Mouse (Mus musculus) testis, adult 2 months (tissue): Measurements from ENCODE around the gene Hoxa2. TPM values are rescaled to one million over a fixed set of nuclear protein-coding genes. Genes with fewer than 3 reads are reported as not detected.

Experiments used
- H3K27ac ChIP-seq: fragments of 200-500 bp; 2 replicates; pipeline ENCODE4 v1.5.1; 2012; ENCODE audit warnings: low read depth, low read length; ENCODE audit not compliant: control insufficient read depth, insufficient read depth
- H3K27me3 ChIP-seq: fragments of 200-500 bp; 2 replicates; pipeline ENCODE4 v1.6.1; 2012; ENCODE audit warnings: mild to moderate bottlenecking, low read length, moderate library complexity; ENCODE audit not compliant: control insufficient read depth, insufficient read depth
- H3K36me3 ChIP-seq: fragments of 200-500 bp; 2 replicates; pipeline ENCODE4 v1.6.1; 2012; ENCODE audit warnings: mild to moderate bottlenecking, low read length; ENCODE audit not compliant: control insufficient read depth, insufficient read depth
- H3K4me1 ChIP-seq: fragments of 200-500 bp; 2 replicates; pipeline ENCODE4 v1.6.1; 2012; ENCODE audit warnings: low read length; ENCODE audit not compliant: control insufficient read depth, insufficient read depth
- H3K4me3 ChIP-seq: fragments of 200-500 bp; 2 replicates; pipeline ENCODE4 v1.5.1; 2012; ENCODE audit warnings: low read depth, mild to moderate bottlenecking, low read length, moderate library complexity, mixed read lengths; ENCODE audit not compliant: control insufficient read depth
- CTCF ChIP-seq: fragments of 200-500 bp; IDR thresholded peaks from 2 replicates; pipeline ENCODE4 v1.5.1; 2012; ENCODE audit warnings: low read depth, mild to moderate bottlenecking, inconsistent platforms, low read length, moderate library complexity; ENCODE audit not compliant: control insufficient read depth, insufficient read depth, insufficient replicate concordance
- POLR2A ChIP-seq: fragments of 200-500 bp; IDR thresholded peaks from 2 replicates; pipeline ENCODE4 v1.6.1; 2012; ENCODE audit warnings: low read depth, mild to moderate bottlenecking, inconsistent platforms, low read length, moderate library complexity; ENCODE audit not compliant: control insufficient read depth
- polyA plus RNA-seq: library from polyadenylated mRNA; depleted of rRNA; stranded (reverse); fragments of >200 nt; gene quantifications from 2 replicates; pipeline ENCODE4 v1.2.3, GENCODE M21; 2012

Hoxa2 gene
- polyA plus RNA-seq, 1 experiment, result 0.07 TPM

DNA sequence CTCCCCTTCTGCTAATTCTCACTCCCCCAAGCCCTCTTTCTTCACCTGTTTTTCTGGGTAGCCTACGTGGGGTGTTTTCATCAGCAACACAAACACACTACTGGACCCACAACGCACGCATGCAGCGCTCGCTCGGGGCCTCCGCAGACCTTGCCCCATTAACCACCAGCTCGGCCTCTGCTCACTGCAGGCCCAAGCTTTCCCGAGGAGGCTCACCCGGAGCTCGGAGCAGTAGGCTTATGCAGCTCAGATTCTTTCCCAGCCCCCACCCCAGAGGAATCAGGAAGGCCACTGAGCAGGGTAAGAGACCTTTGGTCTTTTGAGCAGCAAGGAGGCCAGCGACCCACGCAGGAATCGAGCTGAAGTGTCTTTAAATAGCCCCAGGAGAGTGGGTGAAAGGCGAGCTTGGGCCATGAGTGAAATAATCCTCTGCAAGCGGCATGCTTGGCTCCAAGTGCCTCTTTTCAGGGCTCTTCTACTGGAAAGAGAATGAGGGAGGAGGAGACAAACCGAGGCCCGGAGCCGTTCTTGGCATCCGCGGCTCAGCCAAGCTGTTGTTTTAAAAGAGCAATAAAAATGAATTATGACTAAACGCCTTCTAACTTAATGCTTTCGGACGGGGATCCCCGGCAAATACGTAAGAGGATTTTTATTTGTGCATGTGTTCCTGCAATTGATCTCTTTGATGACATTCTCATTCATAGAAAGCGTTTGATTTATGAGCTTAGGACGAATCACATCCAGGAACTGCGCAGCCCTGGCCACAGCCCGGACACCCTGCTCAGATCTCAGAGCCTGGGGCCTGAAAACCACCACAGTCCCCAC lies 3.9 kb downstream of the Hoxa2 start:
- peaks cover 36% of the 10 kb centered on the region for H3K4me1 ChIP-seq
- no peak overlapping the region for H3K27ac ChIP-seq
- H3K36me3 ChIP-seq, result no peaks in the 10 kb centered on the region
- H3K27me3 ChIP-seq, result peaks cover 17% of the 10 kb centered on the region
- TF ChIP-seq CTCF (no peak), POLR2A (no peak)
- no peak overlapping the region for H3K4me3 ChIP-seq

DNA sequence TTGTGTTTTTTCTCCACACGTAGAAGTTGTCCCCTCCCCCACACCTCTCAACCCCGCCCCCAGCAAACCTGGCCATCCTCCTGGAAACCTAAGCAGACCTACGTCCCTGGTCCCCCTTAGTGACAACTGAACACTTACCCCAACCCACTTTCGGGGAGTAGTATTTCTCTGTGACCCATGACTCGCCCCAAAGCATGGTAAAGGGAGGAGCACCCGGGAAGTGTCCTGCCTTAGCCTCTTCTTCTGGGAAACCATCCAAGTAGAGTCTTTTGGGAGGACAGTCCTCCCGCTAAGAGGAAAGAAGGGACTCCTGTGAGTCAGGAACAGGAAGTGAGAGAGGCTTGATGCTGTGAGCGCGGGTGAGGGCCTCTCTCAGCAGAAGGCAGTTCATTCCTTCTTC lies 4.7 kb downstream of the Hoxa2 start:
- Histone ChIP-seq H3K27me3 (peaks cover 17% of the 10 kb centered on the region), H3K4me1 (peaks cover 36% of the 10 kb centered on the region), H3K4me3 (no peak overlapping the region), H3K36me3 (no peaks in the 10 kb centered on the region), H3K27ac (no peak overlapping the region)
- no peak for TF ChIP-seq POLR2A
- no peak for TF ChIP-seq CTCF

DNA sequence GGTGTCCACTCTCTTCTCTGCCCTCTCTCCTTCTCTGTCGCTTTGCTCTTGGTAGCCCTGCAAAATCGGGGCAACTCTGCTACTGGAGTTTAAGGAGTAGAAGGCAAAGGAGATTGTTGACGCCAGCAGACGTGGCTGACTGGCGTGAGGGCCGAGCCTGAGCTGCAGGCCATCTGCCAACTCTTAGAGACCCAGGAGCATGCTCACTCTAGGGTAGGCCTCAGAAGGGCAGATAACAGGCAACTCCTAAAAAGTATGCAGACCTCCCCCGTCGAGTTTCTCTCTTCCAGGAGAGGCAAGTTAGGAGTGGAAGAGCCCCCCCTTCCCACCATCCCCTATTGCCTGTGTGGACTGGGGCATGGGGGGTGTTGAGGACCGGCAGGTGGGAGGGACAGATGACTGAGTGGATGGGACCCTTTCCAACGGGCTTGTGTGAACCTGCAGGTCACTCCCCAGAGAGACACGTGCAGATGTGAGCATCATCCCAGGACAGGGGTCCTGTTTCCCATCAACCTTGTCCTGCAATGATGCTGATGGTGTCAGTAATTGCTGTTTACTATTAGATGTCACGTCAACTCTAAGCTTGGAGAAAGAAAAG lies 5.4 kb downstream of the Hoxa2 start:
- peaks cover 33% of the 10 kb centered on the region for H3K4me1 ChIP-seq
- H3K27me3 ChIP-seq, result peaks cover 13% of the 10 kb centered on the region; the same call in 1 of the 2 replicates
- H3K27ac ChIP-seq, result no peak overlapping the region
- no peak overlapping the region for H3K4me3 ChIP-seq
- H3K36me3 ChIP-seq, result no peaks in the 10 kb centered on the region
- TF ChIP-seq POLR2A, result no peak

DNA sequence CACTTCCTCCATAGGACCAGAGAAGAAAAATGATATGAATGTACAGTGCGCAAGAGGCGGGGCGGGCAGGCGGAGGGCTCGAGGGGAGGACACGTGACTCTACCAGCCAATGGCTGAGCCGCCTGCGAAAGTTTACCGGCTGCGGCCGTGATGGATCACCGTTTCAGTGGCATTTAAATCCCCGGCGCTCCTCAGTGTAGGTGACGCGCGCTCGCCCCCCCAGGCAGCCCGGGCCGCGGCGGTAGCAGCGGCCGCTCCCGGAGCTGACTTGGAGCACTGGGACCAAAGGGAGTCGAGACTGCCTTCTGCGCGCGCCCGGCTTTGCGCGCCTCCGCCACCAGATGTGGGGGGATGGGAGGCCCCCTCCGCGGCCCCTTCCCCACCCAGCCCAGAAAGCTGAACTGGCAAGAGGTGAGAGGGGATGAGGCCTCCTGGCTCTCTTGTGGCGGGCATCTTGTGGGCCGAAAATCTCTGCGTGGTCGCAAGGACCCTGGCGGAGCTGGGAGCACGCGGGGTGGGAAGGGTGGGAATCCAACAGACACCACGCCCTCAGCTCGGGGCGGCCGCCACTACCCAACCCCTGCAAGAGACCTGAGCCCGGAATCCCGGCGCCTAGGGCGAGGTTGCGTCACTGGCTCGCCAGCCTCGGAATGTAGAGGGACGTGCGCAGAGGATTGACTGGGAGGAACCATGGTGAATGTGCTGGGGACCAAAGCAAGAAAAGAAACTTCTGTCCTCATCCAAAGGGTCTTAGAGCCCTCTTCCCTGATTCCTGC lies 6.2 kb downstream of the Hoxa2 start, which contains the start of gene Hoxa1:
TSS of gene Hoxa1 (minus strand) at position 42 of the 776 bp plus-strand sequence.
- peak within 1 kb of the TSS; percentile 69 for H3K4me3 ChIP-seq
- peaks cover 7% of the 10 kb centered on the region; the same call in 1 of the 2 replicates for H3K27me3 ChIP-seq
- no peak within 1 kb of the TSS for H3K27ac ChIP-seq
- H3K4me1 ChIP-seq, result peaks cover 29% of the 10 kb centered on the region
- no peak for TF ChIP-seq POLR2A
- no peak for TF ChIP-seq CTCF
- H3K36me3 ChIP-seq, result no peaks in the 10 kb centered on the region

DNA sequence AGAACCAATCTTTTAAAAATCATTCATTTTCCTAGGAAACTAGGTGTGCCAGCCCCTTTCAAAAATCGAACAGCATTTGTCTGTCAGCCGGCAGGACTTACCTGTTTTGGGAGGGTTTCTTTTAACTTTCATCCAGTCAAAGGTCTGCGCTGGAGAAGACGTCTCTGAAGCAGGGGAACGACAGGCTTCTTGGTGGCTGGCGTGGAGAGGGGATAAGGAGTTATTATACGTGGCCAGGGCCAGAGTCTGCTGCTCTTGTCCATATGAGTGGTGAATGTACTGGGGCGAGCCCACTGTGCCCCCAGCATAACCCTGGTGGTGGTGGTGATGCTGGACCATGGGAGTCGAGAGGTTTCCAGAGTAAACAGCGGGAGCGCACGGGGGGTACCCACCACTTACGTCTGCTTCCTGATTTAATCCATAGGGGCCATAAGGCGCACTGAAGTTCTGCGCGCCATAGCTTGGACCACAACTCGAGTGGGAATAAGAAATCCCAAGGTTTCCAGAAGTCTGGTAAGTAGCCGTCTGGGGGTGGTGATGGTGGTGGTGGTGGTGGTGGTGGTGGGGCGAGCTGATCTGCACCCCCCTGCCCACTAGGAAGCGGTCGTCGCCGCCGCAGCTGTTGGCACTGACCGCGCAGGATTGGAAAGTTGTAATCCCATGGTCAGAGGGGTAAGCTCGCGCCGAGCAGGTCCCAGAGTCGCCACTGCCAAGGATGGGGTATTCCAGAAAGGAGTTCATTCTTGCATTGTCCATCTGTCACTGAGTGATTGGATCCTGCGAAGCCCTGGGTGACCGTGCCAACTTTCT lies 7.0 kb downstream of the Hoxa2 start:
- no peaks in the 10 kb centered on the region for H3K36me3 ChIP-seq
- H3K27me3 ChIP-seq, result peaks cover 3% of the 10 kb centered on the region; the same call in 1 of the 2 replicates
- H3K27ac ChIP-seq, result no peak overlapping the region
- peak overlapping the region; percentile 69 for H3K4me3 ChIP-seq
- TF ChIP-seq CTCF, result no peak
- no peak for TF ChIP-seq POLR2A
- H3K4me1 ChIP-seq, result peaks cover 26% of the 10 kb centered on the region

DNA sequence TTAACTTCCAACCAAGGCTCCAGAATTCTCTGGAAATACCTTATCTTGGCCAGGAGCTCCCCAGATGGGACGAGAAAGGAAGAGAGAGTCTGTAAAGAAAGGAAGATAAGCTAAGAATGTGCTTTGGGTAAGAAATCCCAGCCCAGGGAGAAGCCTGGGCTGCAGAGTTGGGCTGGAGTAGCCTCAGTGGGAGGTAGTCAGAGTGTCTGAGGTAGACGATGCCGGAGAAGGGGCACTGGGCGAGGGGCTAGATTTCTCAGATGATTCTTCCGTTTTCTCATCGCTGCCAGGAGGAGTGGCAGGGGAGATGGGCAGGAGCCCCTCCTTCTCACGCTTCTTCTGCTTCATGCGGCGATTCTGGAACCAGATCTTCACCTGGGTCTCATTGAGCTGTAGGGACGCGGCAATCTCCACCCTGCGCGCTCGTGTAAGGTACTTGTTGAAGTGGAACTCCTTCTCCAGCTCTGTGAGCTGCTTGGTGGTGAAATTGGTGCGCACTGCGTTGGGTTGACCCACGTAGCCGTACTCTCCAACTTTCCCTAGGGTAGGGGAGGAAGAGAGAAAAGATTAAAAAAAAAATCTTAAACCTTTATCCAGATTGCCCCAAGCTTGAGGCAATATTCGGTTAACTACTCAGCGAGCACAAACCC lies 8.0 kb downstream of the Hoxa2 start:
- Histone ChIP-seq H3K27me3 (peaks cover 3% of the 10 kb centered on the region; the same call in 1 of the 2 replicates), H3K4me3 (no peak overlapping the region), H3K4me1 (peaks cover 26% of the 10 kb centered on the region), H3K27ac (no peak overlapping the region), H3K36me3 (no peaks in the 10 kb centered on the region)
- no peak for TF ChIP-seq POLR2A
- no peak for TF ChIP-seq CTCF
